Mouse (Mus musculus) C2C12 (cell line): ENCODE measurements at regions not wholly inside any gene's neighbourhood (a gene's known extent, or its start where the extent isn't known, plus 50 kb on each side); places are given as distances from the start of the nearest gene placed in this dataset.

Experiments used
- CEBPB ChIP-seq: IDR thresholded peaks from one replicate; pipeline ENCODE4 v1.6.1; 2011; ENCODE audit warnings: low read depth, mild to moderate bottlenecking, control low read depth, moderate library complexity
- CTCF ChIP-seq: IDR thresholded peaks from one replicate; pipeline ENCODE4 v1.5.1; 2011; ENCODE audit not compliant: control insufficient read depth, insufficient read depth, insufficient read length
- MAX ChIP-seq: IDR thresholded peaks from one replicate; pipeline ENCODE4 v1.6.1; 2011; ENCODE audit warnings: mild to moderate bottlenecking, control low read depth
- USF1 ChIP-seq: IDR thresholded peaks from one replicate; pipeline ENCODE4 v1.6.1; 2011; ENCODE audit warnings: low read depth, mild to moderate bottlenecking, control low read depth, moderate library complexity

DNA sequence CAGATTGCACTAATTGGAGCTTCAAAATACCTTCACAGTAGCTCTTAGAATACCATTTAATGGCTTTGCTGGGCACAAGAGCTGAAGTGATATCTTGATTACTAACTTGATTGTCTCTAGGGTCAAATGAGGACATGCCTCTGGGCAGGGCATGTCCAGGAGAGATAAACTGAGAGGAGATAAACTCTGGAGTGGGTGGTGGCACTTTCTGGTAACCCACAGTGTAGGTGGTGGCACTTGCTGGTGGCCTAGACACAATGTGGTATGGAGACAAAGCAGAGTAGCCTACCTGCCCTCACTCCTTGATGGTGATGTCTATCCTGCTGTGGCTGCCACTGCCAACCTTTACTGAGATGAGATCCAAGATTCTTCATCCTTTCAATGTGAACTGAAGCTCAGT lies 61.7 kb upstream of the Tgfbr2 start:
- TF ChIP-seq CEBPB (no peak), CTCF (no peak), USF1 (no peak), MAX (no peak)
